Mouse (Mus musculus) bone marrow macrophage, adult 2 months (primary cell): ENCODE data around the gene Hectd3.

Experiments
- CTCF ChIP-seq: IDR thresholded peaks from 2 replicates; pipeline ENCODE4 v1.5.1; 2012; ENCODE audit warnings: low read depth, mild to moderate bottlenecking, low read length, moderate library complexity
- POLR2A ChIP-seq: IDR thresholded peaks from 2 replicates; pipeline ENCODE4 v1.6.1; 2012; ENCODE audit warnings: mild to moderate bottlenecking, low read depth, low read length, borderline replicate concordance

DNA sequence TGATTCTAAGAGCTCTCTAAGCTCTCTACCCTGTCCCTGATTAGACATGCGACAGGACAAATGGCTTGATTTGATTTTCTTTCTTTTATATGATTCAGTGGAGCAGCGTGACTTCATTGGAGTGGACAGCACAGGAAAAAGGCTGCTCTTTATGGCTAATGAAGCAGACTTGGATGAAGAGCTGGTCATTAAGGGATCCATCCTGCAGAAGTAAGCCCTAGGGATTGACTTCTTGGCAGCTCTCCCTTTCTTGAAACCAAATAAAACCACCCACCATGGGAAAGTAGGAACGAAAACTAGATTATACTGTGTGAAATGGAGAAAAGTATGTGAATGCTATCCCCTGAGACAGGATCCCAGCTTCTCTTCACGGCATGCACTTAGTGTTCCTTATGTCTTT lies 57.5 kb downstream of the Hectd3 start:
- TF ChIP-seq CTCF (no peak), POLR2A (no peak)
